Comparison of ENCODE assay signal across 19 mouse cellular contexts in genomic region chr12:68904770-68905169, GRCm38 (mm10).
"Had no signal": no experiment of that assay in that cellular context is flagged by ENCODE, and none has a peak within 500 bp of the region (broad histone marks: within the 10 kb centered on the region; RNA-seq: fewer than 3 reads in every experiment).

No protein-coding gene starts in this region.

- ATAC-seq: midbrain, embryonic 16.5 days had no signal

- H3K4me2 ChIP-seq: lung, embryonic 14.5 days; midbrain, embryonic 12.5 days; neural tube, embryonic 13.5 days; neural tube, embryonic 15.5 days had no signal

- H3K27ac ChIP-seq: midbrain, embryonic 10.5 days; midbrain, embryonic 12.5 days; neural tube, embryonic 13.5 days; neural tube, embryonic 15.5 days had no signal

- H3K36me3 ChIP-seq: midbrain, embryonic 10.5 days; midbrain, embryonic 12.5 days; neural tube, embryonic 13.5 days; neural tube, embryonic 15.5 days had no signal

- H3K4me1 ChIP-seq: midbrain, embryonic 10.5 days; midbrain, embryonic 12.5 days; neural tube, embryonic 13.5 days; neural tube, embryonic 15.5 days had no signal

- DNase-seq: lung, adult 18-20 months; lung, embryonic 14.5 days; lung, postnatal 10 days; lung, postnatal 4 days; midbrain, embryonic 14.5 days; retina, postnatal 1 day; right cerebral cortex, adult 18-20 months; right cerebral cortex, postnatal 25 days; right cerebral cortex, postnatal 4 days; spleen, adult 18-20 months; thymus, adult 18-20 months; thymus, postnatal 14 days; thymus, postnatal 36 days had no signal

- H3K4me3 ChIP-seq: midbrain, embryonic 10.5 days; midbrain, embryonic 12.5 days; myocyte; neural tube, embryonic 13.5 days; neural tube, embryonic 15.5 days had no signal

- H3K9ac ChIP-seq: lung, embryonic 14.5 days; midbrain, embryonic 12.5 days; neural tube, embryonic 13.5 days; neural tube, embryonic 15.5 days had no signal

- H3K9me3 ChIP-seq: midbrain, embryonic 10.5 days; midbrain, embryonic 12.5 days; neural tube, embryonic 13.5 days; neural tube, embryonic 15.5 days had no signal

- H3K27me3 ChIP-seq: midbrain, embryonic 12.5 days; neural tube, embryonic 13.5 days; neural tube, embryonic 15.5 days had no signal
